Mouse (Mus musculus) stomach, embryonic 16.5 days (tissue): ENCODE measurements around the gene Nup160. TPM values are rescaled to one million over a fixed set of nuclear protein-coding genes. Genes with fewer than 3 reads are reported as not detected.

ENCODE experiments used
- polyA plus RNA-seq: library from polyadenylated mRNA; unstranded; fragments of >200 nt; fragmentation: Nextera tagmentation; extraction: Ambion mirVana; gene quantifications from 2 replicates; pipeline ENCODE4 v1.2.1, GENCODE M21; 2015

Nup160 gene
- polyA plus RNA-seq, 1 experiment from 2014 or later: 43.4 TPM

Other genes starting within 250 kb of the Nup160 start
- gene Ptprj, start 96.6 kb upstream of the Nup160 start, polyA plus RNA-seq: 4.1 and 5.0 TPM in 2 replicates
- gene Fnbp4, start 68.2 kb downstream of the Nup160 start, polyA plus RNA-seq: 67.4 and 82.3 TPM in 2 replicates
- gene Agbl2, start 105.5 kb downstream of the Nup160 start, polyA plus RNA-seq: 0.43 and 0.67 TPM in 2 replicates
- 221 and 238 TPM in 2 replicates for gene Mtch2, start 169.9 kb downstream of the Nup160 start, polyA plus RNA-seq
- gene C1qtnf4, start 208.6 kb downstream of the Nup160 start, polyA plus RNA-seq: 5.3 and 5.7 TPM in 2 replicates
- gene Kbtbd4, start 227.5 kb downstream of the Nup160 start, polyA plus RNA-seq: 29.7 and 32.4 TPM in 2 replicates
- gene Ndufs3, start 227.6 kb downstream of the Nup160 start, polyA plus RNA-seq: 221 and 234 TPM in 2 replicates